Mouse (Mus musculus): ENCODE data around the gene Pgls.
A peak's percentile ranks its signal among the peaks of the same experiment; 100 is the strongest.

The Pgls gene

GRCm38 (mm10) chr8:71601939-71602665 lies 10.1 kb downstream of the Pgls start:
- DNase-seq, result no peak

- peak; percentile 38 to 60 for DNase-seq
Measured at GRCm38 (mm10) chr8:71602666-71603334, 10.8 kb downstream of the Pgls start.

- no peak for DNase-seq
Measured at GRCm38 (mm10) chr8:71604021-71604420, 12.0 kb downstream of the Pgls start.

GRCm38 (mm10) chr8:71610822-71611651 lies 19.1 kb downstream of the Pgls start, which contains the start of gene Colgalt1:
Colgalt1 (plus strand) TSS chr8:71610998.
- DNase-seq, result peak; percentile 94 to 97

GRCm38 (mm10) chr8:71612141-71612540 lies 20.2 kb downstream of the Pgls start:
- DNase-seq, result no peak

- no peak for DNase-seq
Measured at GRCm38 (mm10) chr8:71613418-71613817, 21.4 kb downstream of the Pgls start.

- DNase-seq, result no peak
Measured at GRCm38 (mm10) chr8:71619786-71620185, 27.8 kb downstream of the Pgls start.

- DNase-seq, result no peak
Measured at GRCm38 (mm10) chr8:71625088-71625487, 33.1 kb downstream of the Pgls start.

- DNase-seq, result no peak
Measured at GRCm38 (mm10) chr8:71626753-71627152, 34.8 kb downstream of the Pgls start.

- peak in 1 of 2 experiments; percentile 39 for DNase-seq
Measured at GRCm38 (mm10) chr8:71627265-71628099, 35.5 kb downstream of the Pgls start.

GRCm38 (mm10) chr8:71628396-71629095 lies 36.6 kb downstream of the Pgls start:
- DNase-seq, result peak in 1 of 2 experiments; percentile 43

GRCm38 (mm10) chr8:71629096-71629697 lies 37.2 kb downstream of the Pgls start:
- peak; percentile 89 to 92 for DNase-seq

GRCm38 (mm10) chr8:71629781-71630212 lies 37.8 kb downstream of the Pgls start:
- peak; percentile 42 to 67 for DNase-seq

GRCm38 (mm10) chr8:71630761-71631160 lies 38.8 kb downstream of the Pgls start:
- no peak for DNase-seq

GRCm38 (mm10) chr8:71631897-71632296 lies 39.9 kb downstream of the Pgls start:
- no peak for DNase-seq

- peak; percentile 40 to 57 for DNase-seq
Measured at GRCm38 (mm10) chr8:71633164-71633563, 41.2 kb downstream of the Pgls start.

- peak; percentile 45 to 58 for DNase-seq
Measured at GRCm38 (mm10) chr8:71633981-71634667, 42.1 kb downstream of the Pgls start.

GRCm38 (mm10) chr8:71637149-71638095 lies 45.4 kb downstream of the Pgls start:
- no peak for DNase-seq

GRCm38 (mm10) chr8:71638321-71638720 lies 46.3 kb downstream of the Pgls start:
- DNase-seq, result peak in 1 of 2 experiments; percentile 46
